28 mouse cellular contexts compared by ENCODE assay signal in the genomic region with DNA sequence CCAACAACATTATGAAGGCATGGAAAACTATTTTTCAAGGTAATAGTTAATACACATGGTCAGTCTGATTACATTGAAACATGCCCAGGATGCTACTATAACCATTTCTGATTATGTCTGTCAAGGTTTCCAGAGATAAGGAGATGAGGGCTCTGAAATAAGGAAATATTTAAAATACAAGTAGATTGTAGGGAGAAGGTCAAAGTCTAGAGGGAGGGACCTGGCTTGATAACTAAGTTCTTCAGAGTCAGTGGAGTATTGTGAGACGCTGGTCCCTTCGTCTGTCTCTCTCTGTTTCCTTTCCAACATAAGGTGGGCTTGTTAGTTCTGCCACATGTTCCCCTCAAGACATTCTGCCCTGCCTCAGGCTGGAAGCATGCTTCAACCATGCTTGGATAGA.
DNase-seq lines count a peak whose midpoint lies in the region; ATAC-seq and TF ChIP-seq lines count a peak whose summit lies in the region.
"Had no signal": no experiment of that assay in that cellular context is flagged by ENCODE, and none has a peak within 500 bp of the region (broad histone marks: within the 10 kb centered on the region; RNA-seq: fewer than 3 reads in every experiment).

No protein-coding gene starts in this region.

- H3K4me3 ChIP-seq in liver, adult 2 months (ENCODE audit: insufficient read depth, low read depth, low read length): no peak overlapping the region
- H3K4me3 ChIP-seq in liver, embryonic 12.5 days: no peak overlapping the region
- no peak overlapping the region for H3K4me3 ChIP-seq in intestine, embryonic 14.5 days (ENCODE audit: low read depth, low read length)
- H3K4me3 ChIP-seq in intestine, embryonic 16.5 days (ENCODE audit: low read length): no peak overlapping the region
- H3K4me3 ChIP-seq: embryonic facial prominence, embryonic 13.5 days; embryonic facial prominence, embryonic 15.5 days; erythroblast, embryonic 14.5 days; forebrain, embryonic 10.5 days; forebrain, embryonic 12.5 days had no signal

- ATAC-seq in liver, embryonic 12.5 days: no peak
- peak; percentile 76 for ATAC-seq in intestine, embryonic 14.5 days (replicated peaks; ENCODE audit: low FRiP score, low TSS enrichment, low read depth)
- peak; percentile 97 for ATAC-seq in intestine, embryonic 16.5 days
- ATAC-seq: CD4-positive, CD25-positive, alpha-beta regulatory T cell, adult 4 months; forebrain, embryonic 14.5 days; forebrain, embryonic 16.5 days had no signal

- WGBS in liver, adult 2 months: 85% methylated on average over 2 of the region's 2 CpGs
- 69% methylated on average over 2 of the region's 2 CpGs for WGBS in liver, embryonic 12.5 days (ENCODE audit: insufficient replicate concordance)
- WGBS in intestine, embryonic 14.5 days: 67% methylated on average over 2 of the region's 2 CpGs
- 58% methylated on average over 2 of the region's 2 CpGs for WGBS in intestine, embryonic 16.5 days
- 34% methylated on average over 2 of the region's 2 CpGs for WGBS in large intestine, adult 2 months

- no peak overlapping the region for H3K9ac ChIP-seq in liver, adult 2 months (ENCODE audit: low read depth, low read length)
- H3K9ac ChIP-seq in liver, embryonic 12.5 days: no peak overlapping the region
- H3K9ac ChIP-seq in intestine, embryonic 14.5 days (ENCODE audit: low read length): no peak overlapping the region
- H3K9ac ChIP-seq in intestine, embryonic 16.5 days (ENCODE audit: low read depth, low read length): no peak overlapping the region
- H3K9ac ChIP-seq: embryonic facial prominence, embryonic 13.5 days; embryonic facial prominence, embryonic 15.5 days; forebrain, embryonic 12.5 days had no signal

- no peaks in the 10 kb centered on the region for H3K79me2 ChIP-seq in liver, adult 2 months (ENCODE audit: control insufficient read depth, insufficient read depth, low read length)

- H3K27ac ChIP-seq in liver, adult 2 months (replicated peaks; ENCODE audit: insufficient read depth, low read depth, low read length): no peak overlapping the region
- no peak overlapping the region for H3K27ac ChIP-seq in liver, embryonic 12.5 days
- H3K27ac ChIP-seq in intestine, embryonic 14.5 days (ENCODE audit: low read depth): no peak overlapping the region
- peak overlapping the region; percentile 46 for H3K27ac ChIP-seq in intestine, embryonic 16.5 days (ENCODE audit: low read length)
- H3K27ac ChIP-seq: embryonic facial prominence, embryonic 13.5 days; embryonic facial prominence, embryonic 15.5 days; forebrain, embryonic 10.5 days; forebrain, embryonic 12.5 days had no signal

- H3K4me2 ChIP-seq in liver, embryonic 12.5 days: no peak overlapping the region
- no peak overlapping the region for H3K4me2 ChIP-seq in intestine, embryonic 14.5 days (ENCODE audit: low read length)
- peak overlapping the region; percentile 32; the same call in 1 of the 2 replicates for H3K4me2 ChIP-seq in intestine, embryonic 16.5 days (ENCODE audit: low read depth, low read length)
- H3K4me2 ChIP-seq: embryonic facial prominence, embryonic 13.5 days; embryonic facial prominence, embryonic 15.5 days; forebrain, embryonic 12.5 days had no signal

- H3K4me1 ChIP-seq in liver, adult 2 months (ENCODE audit: control insufficient read depth, insufficient read depth, low read length): no peaks in the 10 kb centered on the region
- no peaks in the 10 kb centered on the region for H3K4me1 ChIP-seq in liver, embryonic 12.5 days
- H3K4me1 ChIP-seq in intestine, embryonic 14.5 days (replicated peaks; ENCODE audit: control insufficient read depth, insufficient read depth, low read length): no peaks in the 10 kb centered on the region
- no peaks in the 10 kb centered on the region for H3K4me1 ChIP-seq in intestine, embryonic 16.5 days (ENCODE audit: control insufficient read depth, insufficient read depth, low read length)
- H3K4me1 ChIP-seq: embryonic facial prominence, embryonic 13.5 days; embryonic facial prominence, embryonic 15.5 days; forebrain, embryonic 10.5 days; forebrain, embryonic 12.5 days had no signal

- DNase-seq in liver, adult 2 months (ENCODE audit: extremely low read depth, low read depth, low spot score): peak; percentile 3
- no peak for DNase-seq in intestine, embryonic 14.5 days (ENCODE audit: low spot score)
- peak; percentile 51 for DNase-seq in large intestine, adult 2 months (ENCODE audit: low read depth, low spot score)
- DNase-seq in gastrocnemius, postnatal 14 days: no peak
- no peak for DNase-seq in left cerebral cortex, postnatal 25 days (ENCODE audit: low spot score in 2 of 2)
- no peak for DNase-seq in MN1 (ENCODE audit: low spot score)
- DNase-seq: adrenal gland, adult 2 months; adrenal gland, postnatal 10 days; adrenal gland, postnatal 25 days; B cell, adult 2 months; cerebellum, adult 11-12 months; cerebellum, adult 2 months; cerebellum, adult 9-10 months; cerebellum, postnatal 10 days; cerebellum, postnatal 25 days; embryo, embryonic 11 days had no signal

- TF ChIP-seq POLR2A in liver, adult 2 months (IDR thresholded peaks at IDR 0.05; ENCODE audit: extremely low read depth, insufficient read depth, low read length): no peak

- H3K36me3 ChIP-seq in liver, adult 2 months (ENCODE audit: control insufficient read depth, insufficient read depth, low read length): no peaks in the 10 kb centered on the region
- H3K36me3 ChIP-seq in liver, embryonic 12.5 days: no peaks in the 10 kb centered on the region
- H3K36me3 ChIP-seq in intestine, embryonic 14.5 days (ENCODE audit: control insufficient read depth, insufficient read depth, low read length): no peaks in the 10 kb centered on the region
- H3K36me3 ChIP-seq in intestine, embryonic 16.5 days (ENCODE audit: control insufficient read depth, insufficient read depth, low read length): no peaks in the 10 kb centered on the region
- H3K36me3 ChIP-seq: embryonic facial prominence, embryonic 15.5 days; forebrain, embryonic 10.5 days; forebrain, embryonic 12.5 days; G1E had no signal

- H3K9me3 ChIP-seq in liver, embryonic 12.5 days (replicated peaks): no peaks in the 10 kb centered on the region
- H3K9me3 ChIP-seq in intestine, embryonic 14.5 days (ENCODE audit: control insufficient read depth, low read length): no peaks in the 10 kb centered on the region
- H3K9me3 ChIP-seq in intestine, embryonic 16.5 days (ENCODE audit: control insufficient read depth, low read length): no peaks in the 10 kb centered on the region
- H3K9me3 ChIP-seq: embryonic facial prominence, embryonic 13.5 days; embryonic facial prominence, embryonic 15.5 days; forebrain, embryonic 10.5 days; forebrain, embryonic 12.5 days; G1E had no signal

- intact Hi-C loops in gastrocnemius, postnatal 14 days (cut with DNase I; ENCODE audit: low total_unique reads): no loop called here
- intact Hi-C loops in left cerebral cortex, postnatal 25 days (cut with DNase I): no loop called here

- no peaks in the 10 kb centered on the region for H3K27me3 ChIP-seq in liver, adult 2 months (ENCODE audit: control insufficient read depth, insufficient read depth, low read length)
- no peaks in the 10 kb centered on the region for H3K27me3 ChIP-seq in liver, embryonic 12.5 days (replicated peaks)
- H3K27me3 ChIP-seq in intestine, embryonic 14.5 days (replicated peaks; ENCODE audit: control insufficient read depth, insufficient read depth, low read length): no peaks in the 10 kb centered on the region
- H3K27me3 ChIP-seq in intestine, embryonic 16.5 days (replicated peaks; ENCODE audit: control insufficient read depth, insufficient read depth, low read length): no peaks in the 10 kb centered on the region
- H3K27me3 ChIP-seq: CH12.LX; embryonic facial prominence, embryonic 13.5 days; embryonic facial prominence, embryonic 15.5 days; forebrain, embryonic 12.5 days had no signal

- no peak for TF ChIP-seq CTCF in liver, adult 2 months (IDR thresholded peaks at IDR 0.05; ENCODE audit: low read depth, low read length)

Comparison
In these comparisons a context has a peak if more than half of its experiments do, and no peak if none do; other contexts are left out.
1. DNase-seq: peak in liver, adult 2 months (single experiment) and large intestine, adult 2 months (single experiment); none in intestine, embryonic 14.5 days (single experiment), gastrocnemius, postnatal 14 days (single experiment), left cerebral cortex, postnatal 25 days (0 of 2) and MN1 (single experiment).